Mouse (Mus musculus): ENCODE measurements around the gene Rps28. TPM values are rescaled to one million over a fixed set of nuclear protein-coding genes. Genes with fewer than 3 reads are reported as not detected.

Gene Rps28
- polyA plus RNA-seq, 1 experiment from 2014 or later: 1,538 TPM

GRCm38 (mm10) chr17:33783408-33783807 is 41.0 kb downstream of the Rps28 start:
- no peak for ATAC-seq (replicated peaks; ENCODE audit: low FRiP score, low TSS enrichment, low read depth)
- no peaks in the 10 kb centered on the region for H3K36me3 ChIP-seq (ENCODE audit: control insufficient read depth, insufficient read depth, low read length)
- no peaks in the 10 kb centered on the region for H3K9me3 ChIP-seq (ENCODE audit: control insufficient read depth, low read length)
- no peaks in the 10 kb centered on the region for H3K27me3 ChIP-seq (replicated peaks; ENCODE audit: control insufficient read depth, insufficient read depth, low read length)
- no peak overlapping the region for H3K4me3 ChIP-seq (ENCODE audit: low read depth, low read length)
- H3K4me2 ChIP-seq (ENCODE audit: low read length): no peak overlapping the region
- H3K9ac ChIP-seq (ENCODE audit: low read length): no peak overlapping the region
- DNase-seq (ENCODE audit: low spot score): peak; percentile 53
- peaks cover 37% of the 10 kb centered on the region for H3K4me1 ChIP-seq (replicated peaks; ENCODE audit: control insufficient read depth, insufficient read depth, low read length)
- H3K27ac ChIP-seq (ENCODE audit: low read depth): 0 out of 2 replicates have a peak overlapping the region, but pooled peaks have one; percentile 23

- H3K27ac ChIP-seq (ENCODE audit: low read depth): peak overlapping the region; percentile 52; the same call in 1 of the 2 replicates
Observed at GRCm38 (mm10) chr17:33782067-33782466, 42.3 kb downstream of the Rps28 start.

GRCm38 (mm10) chr17:33781124-33781977 is 43.0 kb downstream of the Rps28 start, which contains the start of gene Angptl4:
Gene Angptl4, minus strand, starts transcription at chr17:33781830.
- peak within 1 kb of the TSS; percentile 87 for H3K27ac ChIP-seq (ENCODE audit: low read depth)
- H3K36me3 ChIP-seq (ENCODE audit: control insufficient read depth, insufficient read depth, low read length): peaks cover 17% of the 10 kb centered on the region
- peak within 1 kb of the TSS; percentile 45 for H3K9ac ChIP-seq (ENCODE audit: low read length)
- DNase-seq (ENCODE audit: low spot score) (peak; percentile 83), ATAC-seq (replicated peaks; ENCODE audit: low FRiP score, low TSS enrichment, low read depth) (peak; percentile 81)
- H3K9me3 ChIP-seq (ENCODE audit: control insufficient read depth, low read length): no peaks in the 10 kb centered on the region
- WGBS: 1% methylated on average over 50 of the region's 50 CpGs
- H3K4me2 ChIP-seq (ENCODE audit: low read length): peak within 1 kb of the TSS; percentile 79
- H3K4me3 ChIP-seq (ENCODE audit: low read depth, low read length): peak within 1 kb of the TSS; percentile 41
- peaks cover 38% of the 10 kb centered on the region for H3K4me1 ChIP-seq (replicated peaks; ENCODE audit: control insufficient read depth, insufficient read depth, low read length)
- no peaks in the 10 kb centered on the region for H3K27me3 ChIP-seq (replicated peaks; ENCODE audit: control insufficient read depth, insufficient read depth, low read length)

More at GRCm38 (mm10) chr17:33782067-33782466, 42.3 kb downstream of the Rps28 start:
- no peaks in the 10 kb centered on the region for H3K9me3 ChIP-seq (ENCODE audit: control insufficient read depth, low read length)
- DNase-seq (ENCODE audit: low spot score) (peak; percentile 50), ATAC-seq (replicated peaks; ENCODE audit: low FRiP score, low TSS enrichment, low read depth) (no peak)
- peak overlapping the region; percentile 79 for H3K4me2 ChIP-seq (ENCODE audit: low read length)
- WGBS: 35% methylated on average over 4 of the region's 4 CpGs
- peaks cover 38% of the 10 kb centered on the region for H3K4me1 ChIP-seq (replicated peaks; ENCODE audit: control insufficient read depth, insufficient read depth, low read length)
- peak overlapping the region; percentile 45; the same call in 1 of the 2 replicates for H3K9ac ChIP-seq (ENCODE audit: low read length)
- H3K27me3 ChIP-seq (replicated peaks; ENCODE audit: control insufficient read depth, insufficient read depth, low read length): no peaks in the 10 kb centered on the region
- H3K36me3 ChIP-seq (ENCODE audit: control insufficient read depth, insufficient read depth, low read length): peaks cover 12% of the 10 kb centered on the region
- H3K4me3 ChIP-seq (ENCODE audit: low read depth, low read length): peak overlapping the region; percentile 41

- 85% methylated on average over 5 of the region's 5 CpGs for WGBS
- Histone ChIP-seq H3K9me3 (ENCODE audit: control insufficient read depth, low read length) (no peaks in the 10 kb centered on the region), H3K4me2 (ENCODE audit: low read length) (peak overlapping the region; percentile 79), H3K36me3 (ENCODE audit: control insufficient read depth, insufficient read depth, low read length) (peaks cover 23% of the 10 kb centered on the region), H3K9ac (ENCODE audit: low read length) (no peak overlapping the region), H3K4me3 (ENCODE audit: low read depth, low read length) (peak overlapping the region; percentile 41), H3K27me3 (replicated peaks; ENCODE audit: control insufficient read depth, insufficient read depth, low read length) (no peaks in the 10 kb centered on the region), H3K4me1 (replicated peaks; ENCODE audit: control insufficient read depth, insufficient read depth, low read length) (peaks cover 38% of the 10 kb centered on the region), H3K27ac (ENCODE audit: low read depth) (peak overlapping the region; percentile 87)
- DNase-seq (ENCODE audit: low spot score) (no peak), ATAC-seq (replicated peaks; ENCODE audit: low FRiP score, low TSS enrichment, low read depth) (no peak)
Observed at GRCm38 (mm10) chr17:33780431-33780830, 43.9 kb downstream of the Rps28 start.

GRCm38 (mm10) chr17:33779967-33780295 is 44.4 kb downstream of the Rps28 start:
- Histone ChIP-seq H3K27ac (ENCODE audit: low read depth) (peak overlapping the region; percentile 87), H3K4me3 (ENCODE audit: low read depth, low read length) (peak overlapping the region; percentile 7), H3K36me3 (ENCODE audit: control insufficient read depth, insufficient read depth, low read length) (peaks cover 28% of the 10 kb centered on the region), H3K4me2 (ENCODE audit: low read length) (peak overlapping the region; percentile 79), H3K9ac (ENCODE audit: low read length) (no peak overlapping the region), H3K9me3 (ENCODE audit: control insufficient read depth, low read length) (no peaks in the 10 kb centered on the region), H3K4me1 (replicated peaks; ENCODE audit: control insufficient read depth, insufficient read depth, low read length) (peaks cover 38% of the 10 kb centered on the region), H3K27me3 (replicated peaks; ENCODE audit: control insufficient read depth, insufficient read depth, low read length) (no peaks in the 10 kb centered on the region)
- no peak for DNase-seq (ENCODE audit: low spot score)
- ATAC-seq (replicated peaks; ENCODE audit: low FRiP score, low TSS enrichment, low read depth): no peak
- 69% methylated on average over 5 of the region's 5 CpGs for WGBS

- Histone ChIP-seq H3K27me3 (replicated peaks; ENCODE audit: control insufficient read depth, insufficient read depth, low read length) (no peaks in the 10 kb centered on the region), H3K27ac (ENCODE audit: low read depth) (peak overlapping the region; percentile 87), H3K36me3 (ENCODE audit: control insufficient read depth, insufficient read depth, low read length) (peaks cover 31% of the 10 kb centered on the region), H3K9ac (ENCODE audit: low read length) (no peak overlapping the region), H3K4me1 (replicated peaks; ENCODE audit: control insufficient read depth, insufficient read depth, low read length) (peaks cover 38% of the 10 kb centered on the region), H3K9me3 (ENCODE audit: control insufficient read depth, low read length) (no peaks in the 10 kb centered on the region), H3K4me3 (ENCODE audit: low read depth, low read length) (peak overlapping the region; percentile 7), H3K4me2 (ENCODE audit: low read length) (peak overlapping the region; percentile 79)
- 36% methylated on average over 9 of the region's 9 CpGs for WGBS
- ATAC-seq (replicated peaks; ENCODE audit: low FRiP score, low TSS enrichment, low read depth): peak; percentile 69
- peak; percentile 93 for DNase-seq (ENCODE audit: low spot score)
Observed at GRCm38 (mm10) chr17:33779271-33779966, 44.9 kb downstream of the Rps28 start.

- no peaks in the 10 kb centered on the region for H3K27me3 ChIP-seq (replicated peaks; ENCODE audit: control insufficient read depth, insufficient read depth, low read length)
- H3K9ac ChIP-seq (ENCODE audit: low read length): no peak overlapping the region
- H3K36me3 ChIP-seq (ENCODE audit: control insufficient read depth, insufficient read depth, low read length): peaks cover 31% of the 10 kb centered on the region
- DNase-seq (ENCODE audit: low spot score) (no peak), ATAC-seq (replicated peaks; ENCODE audit: low FRiP score, low TSS enrichment, low read depth) (no peak)
- H3K4me2 ChIP-seq (ENCODE audit: low read length): no peak overlapping the region
- H3K4me1 ChIP-seq (replicated peaks; ENCODE audit: control insufficient read depth, insufficient read depth, low read length): peaks cover 20% of the 10 kb centered on the region
- 93% methylated on average over 4 of the region's 4 CpGs for WGBS
- H3K9me3 ChIP-seq (ENCODE audit: control insufficient read depth, low read length): no peaks in the 10 kb centered on the region
- no peak overlapping the region for H3K4me3 ChIP-seq (ENCODE audit: low read depth, low read length)
- no peak overlapping the region for H3K27ac ChIP-seq (ENCODE audit: low read depth)
Observed at GRCm38 (mm10) chr17:33775287-33775686, 49.1 kb downstream of the Rps28 start.

GRCm38 (mm10) chr17:33774573-33775155 is 49.7 kb downstream of the Rps28 start:
- ATAC-seq (replicated peaks; ENCODE audit: low FRiP score, low TSS enrichment, low read depth) (no peak), DNase-seq (ENCODE audit: low spot score) (no peak)
- H3K9ac ChIP-seq (ENCODE audit: low read length): no peak overlapping the region
- 91% methylated on average over 8 of the region's 8 CpGs for WGBS
- H3K4me2 ChIP-seq (ENCODE audit: low read length): no peak overlapping the region
- H3K27me3 ChIP-seq (replicated peaks; ENCODE audit: control insufficient read depth, insufficient read depth, low read length): no peaks in the 10 kb centered on the region
- H3K4me3 ChIP-seq (ENCODE audit: low read depth, low read length): no peak overlapping the region
- peaks cover 31% of the 10 kb centered on the region for H3K36me3 ChIP-seq (ENCODE audit: control insufficient read depth, insufficient read depth, low read length)
- no peaks in the 10 kb centered on the region for H3K9me3 ChIP-seq (ENCODE audit: control insufficient read depth, low read length)
- H3K27ac ChIP-seq (ENCODE audit: low read depth): no peak overlapping the region
- H3K4me1 ChIP-seq (replicated peaks; ENCODE audit: control insufficient read depth, insufficient read depth, low read length): peaks cover 13% of the 10 kb centered on the region

Data from intestine, embryonic 14.5 days (tissue).